Mouse (Mus musculus) kidney, adult 9 months (tissue): ENCODE results near the gene Sec24c.
"Not testable (repeated sequence)": the region's sequence is repeated elsewhere in the genome, so short reads cannot be mapped to it uniquely, and the experiment has no call there.

Experiments used
- DNase-seq: peaks from one replicate; pipeline ENCODE4 v3.0.0; 2022

Gene Sec24c

DNA sequence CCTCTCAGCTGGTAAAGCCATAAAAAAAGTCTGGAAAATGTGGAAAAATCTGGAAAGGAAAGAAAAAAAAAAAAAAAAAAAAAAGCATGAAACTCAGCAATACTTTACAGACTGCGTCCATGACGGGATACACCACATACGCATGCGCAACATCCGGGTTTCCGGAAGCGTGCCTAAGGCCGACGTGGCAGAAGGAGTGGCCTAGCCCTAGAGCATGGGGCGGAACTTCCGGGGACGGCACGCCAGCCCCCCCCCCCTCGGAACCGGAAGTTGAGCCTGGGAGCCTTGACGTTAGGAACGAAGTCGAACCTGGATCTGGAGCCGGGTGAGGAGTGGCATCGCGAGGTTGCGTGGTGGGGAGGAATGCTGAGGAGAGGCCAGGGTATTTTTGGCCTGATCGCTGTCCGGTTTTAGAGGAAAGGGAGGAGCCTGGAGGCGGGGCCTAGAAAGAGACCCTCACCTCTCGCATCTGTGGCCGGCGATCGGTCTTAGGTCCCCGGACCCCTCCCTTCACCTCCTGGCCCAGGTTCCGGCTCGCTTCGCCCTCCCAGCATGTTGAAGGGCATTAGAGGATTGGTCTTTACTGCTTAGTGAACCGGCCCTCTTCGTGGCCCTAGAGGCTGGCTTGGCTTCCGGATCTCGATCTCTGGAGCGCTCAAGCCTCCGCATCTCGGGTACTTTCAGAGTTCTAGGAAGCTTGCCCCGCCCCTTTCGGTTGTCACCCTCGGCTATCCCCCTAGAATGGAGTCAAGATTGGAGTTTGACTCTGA is at the start of gene Sec24c:
TSS of gene Sec24c (plus strand) at position 245 of the 770 bp plus-strand sequence.
- DNase-seq, result peak; percentile 97

DNA sequence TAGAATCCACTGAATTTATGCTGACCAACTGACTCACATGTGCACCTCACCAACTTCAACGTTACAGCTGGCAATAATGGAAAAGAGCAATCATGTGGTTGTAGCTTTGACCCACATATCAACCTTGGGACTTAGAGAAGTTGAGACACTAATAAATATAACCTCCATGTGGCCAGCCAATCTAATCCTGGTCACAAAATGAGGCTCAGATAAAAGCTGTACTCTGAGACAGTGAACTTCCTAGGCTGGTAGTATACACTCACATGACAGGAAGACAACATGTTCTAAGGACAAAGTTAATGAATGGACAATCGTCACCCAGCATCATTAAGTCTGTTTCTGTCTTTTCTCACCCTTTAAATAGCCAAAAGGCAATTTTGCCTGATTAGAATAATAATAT is 47.7 kb upstream of the Sec24c start:
- no peak for DNase-seq

GRCm38 (mm10) chr14:20626971-20627370 is 47.1 kb upstream of the Sec24c start:
- DNase-seq, result no peak

- no peak for DNase-seq
These were observed 42.9 kb upstream of the Sec24c start for GRCm38 (mm10) chr14:20631253-20631652.

- DNase-seq, result no peak
These were observed 38.6 kb upstream of the Sec24c start for GRCm38 (mm10) chr14:20635546-20635945.

DNA sequence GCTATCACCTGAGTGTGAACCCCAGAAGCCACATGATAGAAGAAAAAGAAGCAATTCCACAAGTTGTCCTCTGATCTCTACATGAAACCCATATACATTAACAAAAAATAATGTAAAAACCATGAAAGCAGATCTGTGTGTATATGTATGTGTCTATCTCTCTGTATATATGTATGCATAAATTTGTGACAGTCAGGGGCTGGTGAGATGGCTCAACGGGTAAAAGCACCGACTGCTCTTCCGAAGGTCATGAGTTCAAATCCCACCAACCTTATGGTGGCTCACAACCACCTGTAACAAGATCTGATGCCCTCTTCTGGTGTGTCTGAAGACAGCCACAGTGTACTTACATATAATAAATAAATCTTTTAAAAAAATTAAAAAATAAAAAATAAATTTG is 37.1 kb upstream of the Sec24c start:
- not testable (repeated sequence) for DNase-seq

DNA sequence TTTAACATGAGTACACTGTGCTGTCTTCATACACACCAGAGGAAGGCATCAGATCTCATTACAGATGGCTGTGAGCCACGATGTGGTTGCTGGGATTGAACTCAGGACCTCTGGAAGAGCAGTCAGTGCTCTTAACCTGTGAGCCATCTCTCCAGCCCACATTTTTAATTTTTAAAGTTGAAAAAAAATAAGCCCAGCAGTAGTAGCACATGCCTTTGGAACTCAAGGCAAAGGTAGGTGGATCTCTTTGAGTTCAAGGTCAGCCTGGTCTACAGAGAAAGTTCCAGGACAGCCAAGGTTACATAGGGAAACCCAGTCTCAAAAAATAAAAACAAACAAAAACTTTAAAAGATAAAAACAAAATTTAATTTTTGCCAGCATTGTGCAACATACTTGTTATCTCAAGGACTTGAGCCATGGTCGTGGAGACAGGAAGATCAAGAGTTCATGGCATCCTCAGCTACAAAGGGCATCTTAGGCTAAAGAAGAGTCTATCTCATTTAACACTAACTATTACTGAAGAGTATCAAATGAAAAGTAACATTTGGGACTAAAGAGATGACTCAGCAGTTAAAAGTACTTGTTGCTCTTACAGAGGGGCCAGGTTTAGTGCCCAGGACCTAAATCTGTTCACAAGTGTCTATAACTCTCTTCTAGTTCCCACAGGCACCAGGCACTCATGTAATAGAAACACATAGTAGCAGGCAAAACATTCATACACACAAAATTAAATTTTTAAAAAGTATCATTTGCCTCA is 36.1 kb upstream of the Sec24c start:
- no peak for DNase-seq

GRCm38 (mm10) chr14:20638702-20639101 is 35.4 kb upstream of the Sec24c start:
- DNase-seq, result no peak

GRCm38 (mm10) chr14:20639918-20640619 is 34.0 kb upstream of the Sec24c start:
- no peak for DNase-seq

GRCm38 (mm10) chr14:20640644-20641437 is 33.3 kb upstream of the Sec24c start, which contains the start of gene Usp54:
Gene Usp54 (minus strand): TSS chr14:20641063.
- DNase-seq, result peak; percentile 98

- no peak for DNase-seq
These were observed 32.7 kb upstream of the Sec24c start for GRCm38 (mm10) chr14:20641438-20641875.

DNA sequence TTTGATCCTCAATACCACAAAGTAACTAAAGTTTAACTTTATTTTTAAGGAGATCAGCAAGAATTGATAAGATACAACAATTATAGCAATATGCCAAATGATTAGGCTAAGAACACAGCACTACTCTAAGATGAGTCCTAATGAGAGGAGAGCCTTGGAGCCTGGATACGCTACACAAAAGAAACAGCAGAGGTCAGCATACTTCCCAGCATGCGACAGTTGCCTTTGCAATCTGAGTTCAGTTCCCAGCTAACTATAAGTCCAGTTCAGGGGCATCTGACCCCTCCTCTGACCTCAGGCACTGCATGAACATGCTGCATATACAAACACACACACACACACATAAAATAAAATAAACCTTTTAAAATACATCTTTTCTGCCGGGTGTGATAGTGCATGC is 28.6 kb upstream of the Sec24c start:
- DNase-seq, result no peak

DNA sequence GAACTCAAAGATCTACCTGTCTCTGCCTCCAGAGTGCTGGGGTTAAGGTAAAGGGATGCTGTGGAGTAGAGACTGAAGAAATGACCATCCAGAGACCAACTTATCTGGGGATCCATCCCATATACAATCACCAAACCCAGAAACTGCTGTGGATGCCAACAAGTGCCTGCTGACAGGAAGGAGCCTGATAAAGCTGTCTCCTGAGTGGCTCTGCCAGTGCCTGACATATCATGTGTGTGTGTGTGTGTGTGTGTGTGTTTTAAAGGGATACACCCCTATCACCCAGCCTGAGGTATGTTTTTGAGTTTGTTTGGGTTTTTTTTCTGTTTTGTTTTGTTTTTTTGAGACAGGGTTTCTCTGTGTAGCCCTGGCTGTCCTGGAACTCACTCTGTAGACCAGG is 27.7 kb upstream of the Sec24c start:
- DNase-seq, result no peak

DNA sequence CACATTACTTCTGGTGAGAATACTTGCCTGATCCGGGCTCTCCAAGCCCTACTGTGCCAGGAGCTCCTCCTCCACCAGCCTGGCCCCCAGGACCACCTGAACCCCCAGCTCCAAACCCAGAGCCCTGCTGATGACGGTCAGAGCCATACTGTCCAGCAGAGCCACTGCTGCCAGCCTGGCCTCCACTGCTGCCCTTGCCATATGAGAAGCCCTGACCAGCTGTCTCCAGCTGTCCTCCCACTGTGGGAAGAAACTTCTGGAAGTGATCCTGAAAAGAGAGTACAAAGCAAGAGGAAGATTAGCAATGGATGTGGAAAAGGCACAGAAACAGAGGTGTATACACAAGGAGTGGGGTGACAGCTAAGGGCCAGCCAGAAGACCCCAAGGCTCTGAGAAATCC is 23.1 kb upstream of the Sec24c start:
- no peak for DNase-seq

DNA sequence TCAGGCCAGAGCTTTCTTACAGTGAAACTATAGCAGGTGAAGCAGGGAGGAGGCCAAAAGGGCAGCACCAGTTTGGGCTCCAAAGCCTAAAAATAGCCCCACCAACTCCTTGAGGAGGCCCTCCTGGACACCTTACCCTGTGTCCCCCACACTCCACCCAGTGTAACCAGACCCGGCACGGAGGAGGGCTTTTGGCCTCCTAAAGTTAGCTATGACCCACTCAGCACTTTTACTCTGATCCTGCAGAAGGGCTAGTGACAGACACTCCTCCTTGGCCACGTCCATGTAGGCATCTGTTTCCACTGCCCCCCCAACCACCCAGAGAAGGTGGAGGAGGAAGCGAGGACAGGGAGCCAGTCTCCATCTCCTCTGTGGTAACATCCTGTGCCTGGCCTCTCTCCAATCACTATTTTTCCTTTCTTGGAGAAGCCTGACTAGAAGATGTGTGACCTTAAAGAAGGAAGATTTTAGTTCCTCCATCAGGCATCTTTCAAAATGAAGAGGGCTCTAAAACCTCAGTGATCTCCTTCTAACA is 22.3 kb upstream of the Sec24c start:
- no peak for DNase-seq

GRCm38 (mm10) chr14:20654690-20655421 is 19.3 kb upstream of the Sec24c start:
- DNase-seq, result no peak

GRCm38 (mm10) chr14:20655731-20656130 is 18.4 kb upstream of the Sec24c start:
- DNase-seq, result no peak

DNA sequence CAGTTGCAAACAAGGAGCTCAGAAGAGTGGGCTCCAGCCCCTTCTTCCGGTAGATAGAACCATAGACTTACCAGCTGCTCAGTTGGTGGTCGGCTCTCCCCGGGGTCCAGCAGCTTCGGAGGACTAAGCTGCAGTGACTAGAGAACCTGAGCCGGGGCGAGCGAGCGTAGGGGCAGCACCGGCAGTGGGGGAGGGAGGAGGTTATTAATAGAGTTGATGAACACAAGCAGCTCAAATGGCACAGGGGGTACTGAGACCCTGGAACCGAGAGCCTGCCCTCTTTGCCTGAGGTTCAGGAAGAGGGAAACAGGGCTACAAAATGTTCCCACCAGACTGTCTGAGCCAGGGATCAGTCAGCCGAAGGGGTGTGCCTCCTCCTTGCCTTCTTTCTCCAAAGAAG is 17.7 kb upstream of the Sec24c start, which contains the start of gene Myoz1:
TSS of gene Myoz1 (minus strand) at position 180 of the 400 bp plus-strand sequence.
- DNase-seq, result no peak

DNA sequence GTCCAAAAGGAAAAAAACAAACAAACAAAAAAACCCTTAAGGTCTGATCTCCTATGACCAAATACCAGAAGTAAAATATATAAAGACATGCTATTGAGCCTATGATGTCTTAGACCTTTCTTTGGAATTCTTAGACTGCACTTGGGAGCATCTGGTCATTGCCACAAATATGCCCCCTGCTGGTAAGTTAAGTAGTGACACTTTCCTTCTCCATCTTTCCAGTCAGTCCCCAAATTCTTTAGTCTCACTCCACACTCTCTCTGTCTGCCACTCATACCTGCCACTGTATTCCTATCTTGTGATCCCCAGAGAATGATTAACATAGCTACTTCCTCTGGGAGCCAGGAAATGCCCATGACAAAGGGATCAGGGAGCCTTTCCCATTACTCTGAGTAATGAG is 15.8 kb upstream of the Sec24c start:
- peak; percentile 74 for DNase-seq

DNA sequence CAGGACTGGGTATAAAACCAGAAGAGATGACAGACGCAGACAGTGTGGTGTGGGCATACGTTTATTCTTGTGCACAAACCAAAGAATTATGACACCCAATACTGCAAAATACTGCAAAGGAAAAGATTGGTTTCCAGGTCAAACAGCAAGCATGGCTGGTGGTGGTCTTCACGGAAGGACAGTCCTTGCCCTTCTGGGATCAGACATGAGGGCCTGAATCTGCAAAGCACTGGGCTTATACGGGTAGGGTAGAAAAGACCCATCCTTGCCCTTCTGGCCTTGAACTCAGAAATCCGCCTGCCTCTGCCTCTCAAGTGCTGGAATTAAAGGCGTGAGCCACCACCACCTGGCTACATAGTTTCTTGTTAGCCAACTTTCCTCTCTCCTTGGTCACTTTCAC is 15.2 kb upstream of the Sec24c start:
- DNase-seq, result no peak

GRCm38 (mm10) chr14:20659687-20660086 is 14.4 kb upstream of the Sec24c start:
- no peak for DNase-seq
